Mouse (Mus musculus): ENCODE measurements around the gene Atn1.

Atn1 gene

GRCm38 (mm10) chr6:124708289-124708889 lies 47.9 kb downstream of the Atn1 start:
- no peak for DNase-seq

- no peak for DNase-seq
Observed at GRCm38 (mm10) chr6:124706061-124706627, 50.2 kb downstream of the Atn1 start.

- DNase-seq = no peak
Observed at GRCm38 (mm10) chr6:124704417-124704816, 51.9 kb downstream of the Atn1 start.

GRCm38 (mm10) chr6:124703789-124704188 lies 52.5 kb downstream of the Atn1 start:
- DNase-seq = no peak

DNA sequence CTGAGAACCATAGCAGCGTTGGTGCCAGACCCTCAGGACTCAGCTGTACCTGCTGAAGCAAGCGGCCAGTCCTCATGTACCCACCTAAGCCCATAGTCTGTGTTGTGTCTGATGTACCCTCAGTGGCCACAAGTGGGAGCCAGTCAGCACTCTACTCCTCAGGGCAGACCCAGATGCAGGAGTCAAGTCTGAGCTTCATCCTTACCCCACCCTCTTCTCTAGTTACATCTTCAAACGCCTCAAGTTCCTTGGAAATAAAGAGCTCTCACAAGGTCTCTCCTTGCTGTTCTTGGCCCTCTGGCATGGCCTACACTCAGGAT lies 53.6 kb downstream of the Atn1 start:
- peak; percentile 51 for DNase-seq

GRCm38 (mm10) chr6:124702102-124702783 lies 54.1 kb downstream of the Atn1 start:
- DNase-seq = no peak

DNA sequence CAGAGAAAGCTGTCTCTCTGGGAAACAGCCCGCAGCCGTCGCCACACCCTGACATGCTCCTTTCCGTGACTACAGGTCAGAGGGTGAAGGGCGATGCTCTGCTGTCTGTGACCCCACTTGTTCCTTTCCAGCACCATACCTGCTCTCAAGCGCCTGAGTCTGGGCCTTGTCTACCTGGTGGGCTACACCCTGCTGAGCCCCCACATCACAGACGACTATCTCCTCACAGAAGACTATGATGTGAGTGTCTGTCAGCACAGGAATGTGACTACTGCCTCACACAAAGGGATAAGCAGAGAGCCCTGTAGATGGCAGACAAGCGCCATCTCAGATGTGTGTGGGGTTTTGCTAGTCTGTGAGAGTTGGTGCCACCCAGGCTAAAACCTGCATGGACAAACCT lies 55.0 kb downstream of the Atn1 start:
- no peak for DNase-seq

DNA sequence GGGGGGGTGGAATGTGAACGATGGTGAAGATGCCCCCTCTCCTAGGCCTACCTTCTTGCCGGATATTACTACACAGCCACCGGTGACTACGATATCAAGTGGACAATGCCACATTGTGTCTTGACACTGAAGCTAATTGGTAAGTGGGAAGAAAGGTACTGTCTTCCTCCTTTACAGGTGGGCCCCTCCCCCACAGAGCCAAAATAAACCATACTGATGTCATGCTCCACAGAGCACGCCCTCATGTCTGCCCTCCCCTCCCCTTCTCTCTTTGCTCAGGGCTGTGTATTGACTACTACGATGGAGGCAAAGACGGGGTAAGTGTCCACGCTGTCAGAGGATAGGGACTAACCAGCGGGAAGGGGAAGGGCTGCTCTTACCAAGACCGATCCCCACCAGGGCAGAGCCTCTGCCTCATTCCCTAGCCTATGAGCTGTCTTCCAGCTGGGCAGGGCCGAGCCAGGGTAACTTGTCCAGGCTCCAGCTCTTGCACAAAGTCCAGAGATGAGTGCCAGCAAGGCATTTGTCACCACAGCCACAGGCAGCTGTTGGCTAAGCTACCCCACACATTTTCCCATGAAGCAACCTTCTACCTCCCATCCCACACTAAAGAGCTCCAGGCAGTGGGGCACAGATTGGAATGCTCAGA lies 56.2 kb downstream of the Atn1 start:
- DNase-seq = peak; percentile 51

DNA sequence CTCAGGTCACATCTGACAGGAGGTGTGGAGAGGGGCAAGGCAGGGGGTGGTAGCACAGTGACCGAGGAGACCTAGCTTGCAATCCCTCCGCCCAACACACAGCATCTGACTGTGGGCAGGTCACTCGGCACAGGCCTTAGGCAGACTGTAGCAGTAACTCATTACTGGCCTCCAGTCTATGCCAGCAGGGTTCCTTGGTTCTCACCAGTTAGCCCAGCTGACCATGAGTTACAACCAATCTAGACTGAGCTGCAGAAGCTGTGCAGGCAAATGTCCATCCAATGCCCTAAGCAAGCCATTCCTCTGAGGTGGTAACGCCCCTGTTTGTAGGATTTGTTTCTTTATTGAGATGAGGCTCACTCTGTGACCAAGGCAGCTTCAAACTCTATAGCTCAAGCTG lies 57.0 kb downstream of the Atn1 start:
- DNase-seq = no peak

GRCm38 (mm10) chr6:124698751-124699150 lies 57.6 kb downstream of the Atn1 start:
- DNase-seq = no peak

- no peak for DNase-seq
Observed at GRCm38 (mm10) chr6:124696441-124697150, 59.7 kb downstream of the Atn1 start.

DNA sequence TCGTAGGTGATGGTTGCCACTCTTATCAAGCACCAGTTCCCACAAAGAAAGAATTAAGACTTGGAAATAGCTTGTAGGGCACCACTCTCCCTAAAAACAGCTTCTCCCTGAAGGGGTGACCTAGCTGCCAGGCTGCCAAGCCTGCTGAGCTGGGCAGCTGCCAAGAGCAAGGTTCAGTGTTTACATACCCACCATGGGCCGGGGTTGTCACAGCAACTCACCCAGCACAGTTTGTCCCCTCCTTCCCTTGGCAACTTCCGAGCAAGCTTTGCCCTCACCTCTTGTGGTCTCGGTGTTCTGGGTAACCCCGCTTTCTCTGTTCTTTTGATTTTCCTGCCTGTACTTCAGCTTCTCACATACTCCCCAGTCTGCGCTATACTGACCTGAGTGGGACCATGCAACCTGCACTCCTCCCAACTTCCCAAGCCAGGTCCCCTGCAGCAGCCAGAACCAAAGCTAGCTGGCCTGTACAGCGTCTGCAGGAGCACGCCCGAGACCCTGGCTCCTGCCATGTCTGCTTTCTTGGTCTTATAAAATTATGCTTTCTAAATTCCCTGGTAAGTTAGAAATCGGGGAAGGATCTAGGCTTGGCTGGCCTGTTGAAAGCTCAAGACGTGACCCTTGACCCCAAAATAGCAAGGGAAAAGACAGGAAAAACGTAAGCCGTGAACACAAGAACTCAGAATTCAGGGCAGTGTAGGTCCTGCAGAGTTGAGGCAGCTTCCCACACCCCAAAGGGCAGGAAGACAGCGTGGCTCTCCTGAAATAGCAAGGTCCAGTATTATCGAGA lies 62.0 kb downstream of the Atn1 start:
- DNase-seq = peak; percentile 38

GRCm38 (mm10) chr6:124693243-124693981 lies 62.9 kb downstream of the Atn1 start:
- no peak for DNase-seq

Measured in right cerebral cortex, postnatal 25 days (tissue).